Mouse (Mus musculus) gonadal fat pad, adult 2 months (tissue): ENCODE data around the gene Ripply1. TPM values are rescaled to one million over a fixed set of nuclear protein-coding genes. Genes with fewer than 3 reads are reported as not detected.

Source experiments
- DNase-seq: peaks from one replicate; pipeline ENCODE4 v3.0.0-alpha.2; 2012; ENCODE audit warnings: low read depth
- polyA plus RNA-seq: library from polyadenylated mRNA; depleted of rRNA; stranded (reverse); fragments of >200 nt; gene quantifications from 2 replicates; pipeline ENCODE4 v1.2.3, GENCODE M21; 2012; rRNA removed

Ripply1 gene
- polyA plus RNA-seq: 0.43 and 0.99 TPM in 2 replicates

- DNase-seq: no peak
Observed at GRCm38 (mm10) chrX:139782278-139783044, at the start of gene Ripply1. Gene Ripply1, minus strand, starts transcription at chrX:139782353.

GRCm38 (mm10) chrX:139828363-139829092 lies 46.4 kb upstream of the Ripply1 start:
- DNase-seq: no peak

- no peak for DNase-seq
Observed at GRCm38 (mm10) chrX:139826926-139827325, 44.8 kb upstream of the Ripply1 start.

GRCm38 (mm10) chrX:139825402-139825801 lies 43.2 kb upstream of the Ripply1 start:
- no peak for DNase-seq

GRCm38 (mm10) chrX:139815201-139815600 lies 33.0 kb upstream of the Ripply1 start:
- DNase-seq: no peak

GRCm38 (mm10) chrX:139814018-139814635 lies 32.0 kb upstream of the Ripply1 start:
- no peak for DNase-seq

- no peak for DNase-seq
Observed at GRCm38 (mm10) chrX:139813299-139814002, 31.3 kb upstream of the Ripply1 start.

GRCm38 (mm10) chrX:139812636-139813298 lies 30.6 kb upstream of the Ripply1 start:
- DNase-seq: no peak

GRCm38 (mm10) chrX:139808501-139808900 lies 26.3 kb upstream of the Ripply1 start:
- DNase-seq: no peak

GRCm38 (mm10) chrX:139808085-139808484 lies 25.9 kb upstream of the Ripply1 start:
- DNase-seq: no peak

GRCm38 (mm10) chrX:139807391-139807790 lies 25.2 kb upstream of the Ripply1 start:
- no peak for DNase-seq

GRCm38 (mm10) chrX:139805918-139806317 lies 23.8 kb upstream of the Ripply1 start:
- DNase-seq: no peak

GRCm38 (mm10) chrX:139803028-139803427 lies 20.9 kb upstream of the Ripply1 start:
- no peak for DNase-seq

- DNase-seq: no peak
Observed at GRCm38 (mm10) chrX:139800406-139800878, 18.3 kb upstream of the Ripply1 start, which contains the start of gene Cldn2. Gene Cldn2, plus strand, starts transcription at chrX:139800828.

GRCm38 (mm10) chrX:139799953-139800352 lies 17.8 kb upstream of the Ripply1 start:
- DNase-seq: no peak

- no peak for DNase-seq
Observed at GRCm38 (mm10) chrX:139797875-139798274, 15.7 kb upstream of the Ripply1 start.

- DNase-seq: no peak
Observed at GRCm38 (mm10) chrX:139796037-139796436, 13.9 kb upstream of the Ripply1 start.

GRCm38 (mm10) chrX:139794072-139794845 lies 12.1 kb upstream of the Ripply1 start:
- DNase-seq: no peak

GRCm38 (mm10) chrX:139785764-139786163 lies 3.6 kb upstream of the Ripply1 start:
- no peak for DNase-seq

GRCm38 (mm10) chrX:139783045-139783422 lies 881 bp upstream of the Ripply1 start:
- no peak for DNase-seq
